Mouse (Mus musculus) kidney, postnatal 10 days (tissue): ENCODE results near the gene Col28a1.

Source experiments
- DNase-seq: peaks from one replicate; pipeline ENCODE4 v3.0.0; 2021; ENCODE audit warnings: mixed read lengths

Gene Col28a1

DNA sequence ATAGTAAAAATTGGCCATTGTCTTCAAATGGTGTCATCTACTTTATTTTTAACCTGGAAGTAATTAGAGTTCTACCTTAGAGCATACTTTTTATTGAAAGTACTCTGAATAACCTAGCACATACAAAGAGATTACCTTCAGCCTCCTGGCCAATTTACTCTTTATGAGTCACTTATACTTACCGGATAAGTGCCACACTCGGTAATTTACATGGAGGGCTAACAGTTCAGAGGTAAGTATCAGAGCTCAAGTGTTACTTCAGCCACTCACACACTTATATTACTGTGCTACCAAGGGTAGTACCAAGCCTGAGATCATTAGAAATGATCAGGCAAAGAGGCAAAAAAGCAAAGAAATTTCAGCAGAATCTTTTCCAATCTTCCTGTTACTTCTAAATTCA is 73.8 kb downstream of the Col28a1 start:
- DNase-seq, result no peak

DNA sequence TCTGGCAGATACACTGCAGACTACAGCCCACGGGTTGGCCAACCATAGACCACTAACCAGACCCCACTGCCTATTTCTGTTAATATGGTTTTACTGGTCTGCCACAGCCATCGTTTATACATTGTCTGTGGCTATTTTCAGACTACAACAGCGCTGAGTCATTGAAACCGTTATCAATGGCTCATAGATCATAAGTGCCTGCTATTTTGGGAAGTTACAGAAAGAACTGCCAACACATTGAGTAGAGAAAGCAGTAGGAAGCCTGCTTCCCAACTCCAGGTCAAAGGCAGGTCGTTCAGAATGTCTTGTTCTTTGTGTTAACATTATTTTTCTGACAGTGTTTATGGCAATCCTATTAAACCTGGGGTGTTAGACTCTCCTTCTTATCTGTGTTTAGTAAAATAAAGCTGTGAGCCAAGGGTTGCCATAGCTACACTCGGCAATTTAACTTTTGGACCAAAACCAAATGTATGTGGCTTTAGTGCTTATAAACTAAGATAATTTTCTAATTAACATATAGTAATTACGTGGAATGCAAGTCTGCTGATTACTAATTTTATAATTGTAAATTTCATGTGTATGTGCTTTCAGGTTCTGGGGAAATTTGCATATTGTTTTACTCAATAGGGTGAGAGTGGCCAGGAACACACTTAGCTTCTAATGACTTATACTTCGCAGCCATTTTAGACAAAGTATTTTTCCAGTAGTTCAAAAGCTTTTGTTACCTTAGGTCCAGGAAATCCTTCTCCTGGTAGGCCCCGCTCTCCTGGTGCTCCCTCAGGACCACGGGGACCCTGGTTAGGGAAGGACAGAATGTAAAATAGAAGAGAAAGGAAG is 86.3 kb downstream of the Col28a1 start:
- DNase-seq, result no peak

DNA sequence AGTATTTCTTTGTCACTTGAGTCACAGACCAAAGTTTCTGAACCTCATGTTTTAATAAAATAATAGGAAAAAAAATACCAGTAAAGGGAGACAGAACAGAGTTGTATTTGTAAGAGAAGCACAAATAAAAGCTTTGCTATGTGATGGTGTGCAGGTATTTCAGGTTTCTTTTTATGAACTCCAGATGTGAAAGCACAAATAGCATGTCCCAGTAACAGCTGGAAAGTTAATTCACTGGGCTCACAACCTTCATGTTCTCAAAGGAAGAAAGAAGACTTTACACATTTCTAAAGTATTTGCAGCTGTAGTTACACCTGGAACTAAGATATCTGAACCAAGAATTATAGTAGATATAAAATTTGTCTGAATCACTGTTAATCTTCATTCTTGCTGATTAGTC is 91.2 kb downstream of the Col28a1 start:
- no peak for DNase-seq

DNA sequence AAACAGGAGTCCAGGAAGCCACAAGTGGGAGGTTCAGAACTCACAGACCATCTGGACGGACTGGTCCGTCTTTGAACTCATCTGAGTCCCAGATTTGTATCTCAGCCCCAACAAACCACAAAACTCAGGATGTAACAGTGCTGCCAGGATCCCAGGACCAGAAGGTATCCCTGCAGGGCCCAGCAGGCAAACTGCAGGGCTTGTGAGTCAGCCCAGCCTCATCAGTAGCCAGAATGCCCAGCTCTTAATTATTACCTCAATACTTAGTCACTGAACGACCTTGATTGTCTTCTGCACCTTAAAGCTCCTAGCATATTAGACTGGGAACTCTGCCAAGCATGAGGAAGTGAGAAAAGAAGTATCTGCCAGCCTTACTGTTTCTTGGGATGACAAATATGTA is 96.6 kb downstream of the Col28a1 start:
- DNase-seq, result no peak

DNA sequence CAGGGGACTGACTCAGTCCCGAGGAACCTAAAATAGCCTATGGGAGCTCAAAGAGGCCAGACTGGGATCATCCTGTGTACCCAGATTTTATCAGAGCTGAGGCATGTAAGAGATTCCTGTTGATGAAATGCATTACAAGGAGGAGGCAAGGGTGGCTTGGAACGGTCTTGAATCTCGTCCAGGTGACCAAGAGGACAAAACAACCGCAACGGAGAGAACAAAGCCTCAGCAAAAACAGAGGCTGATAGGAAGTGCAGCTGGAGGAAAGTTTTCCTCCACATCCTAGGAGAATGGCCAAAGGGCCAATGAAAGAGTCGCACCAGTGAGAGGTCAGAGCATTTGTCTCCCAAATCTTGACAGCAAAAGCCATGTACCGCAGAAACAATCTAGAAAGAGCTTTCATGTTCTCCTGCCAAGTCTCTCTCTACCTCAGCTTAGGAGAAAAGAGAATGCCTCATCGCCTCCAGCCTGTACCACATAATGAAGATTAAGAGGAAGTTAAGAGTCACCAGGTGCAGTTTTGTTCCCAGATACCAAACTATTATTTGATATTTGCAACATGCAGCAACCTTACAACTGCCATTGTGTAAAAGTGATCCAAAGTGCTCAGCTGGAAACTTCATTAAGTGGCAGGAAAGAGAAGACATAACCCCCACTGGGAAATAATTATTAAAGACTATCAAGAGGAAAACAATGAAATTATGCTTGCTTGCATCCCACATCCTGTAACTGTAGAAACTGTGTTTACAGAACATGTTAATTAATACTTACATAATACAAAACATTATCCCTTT is 98.1 kb downstream of the Col28a1 start:
- DNase-seq, result peak; percentile 6

DNA sequence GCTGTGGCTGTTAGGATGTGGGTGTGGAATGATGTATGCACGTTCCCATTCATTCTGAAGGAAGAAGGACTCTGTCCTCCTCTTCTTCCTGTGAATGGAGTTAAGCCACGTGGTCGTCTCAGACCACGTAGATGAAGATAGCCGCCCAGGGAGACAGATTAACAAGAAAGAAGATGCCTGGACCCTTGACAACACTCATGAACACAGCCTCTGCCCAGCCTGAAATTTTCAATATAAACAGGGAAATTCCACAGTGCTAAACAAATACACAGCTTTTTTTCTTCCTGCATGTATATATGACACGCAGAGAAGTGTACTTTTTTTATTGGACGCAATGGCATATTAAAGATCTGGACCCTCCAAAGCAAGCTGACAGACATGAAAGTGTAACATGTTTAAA is 98.9 kb downstream of the Col28a1 start:
- no peak for DNase-seq

DNA sequence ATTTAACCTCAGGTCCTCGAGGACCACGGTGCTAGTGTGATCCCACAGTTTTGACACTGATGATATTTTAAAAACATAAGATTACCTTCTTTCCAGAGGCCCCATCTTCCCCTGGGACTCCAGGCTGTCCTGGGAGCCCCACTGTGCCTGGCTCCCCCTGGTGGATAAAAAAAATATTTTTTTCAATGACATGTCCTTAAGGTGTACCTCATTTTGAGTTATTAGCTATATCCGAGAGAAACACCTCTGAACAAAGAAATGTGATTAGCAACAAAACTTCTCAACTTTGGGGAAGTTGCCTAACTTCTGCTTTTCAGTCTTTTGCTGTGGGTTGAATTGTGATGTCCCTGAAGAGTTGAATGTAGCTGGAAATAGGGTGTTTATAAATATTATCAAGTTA is 105.6 kb downstream of the Col28a1 start:
- peak; percentile 19 for DNase-seq

DNA sequence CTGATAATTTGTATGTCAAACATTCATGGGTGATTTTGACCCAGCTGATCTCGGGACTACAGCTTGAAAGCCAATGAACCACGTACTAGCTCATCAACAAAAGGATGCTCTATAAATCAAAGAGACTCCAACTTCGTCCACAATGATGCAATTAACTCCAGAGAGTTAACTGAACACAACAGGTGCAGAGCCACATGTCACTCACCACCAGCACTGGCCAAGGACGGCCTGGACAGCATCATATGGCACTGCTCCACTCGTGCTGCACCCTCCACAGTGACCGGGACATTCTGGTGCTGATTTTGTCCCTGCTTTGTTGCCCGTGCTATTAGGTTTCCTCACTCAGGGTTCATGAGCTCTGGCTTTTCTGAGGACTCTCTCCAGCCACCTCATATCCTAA is 107.6 kb downstream of the Col28a1 start:
- no peak for DNase-seq

DNA sequence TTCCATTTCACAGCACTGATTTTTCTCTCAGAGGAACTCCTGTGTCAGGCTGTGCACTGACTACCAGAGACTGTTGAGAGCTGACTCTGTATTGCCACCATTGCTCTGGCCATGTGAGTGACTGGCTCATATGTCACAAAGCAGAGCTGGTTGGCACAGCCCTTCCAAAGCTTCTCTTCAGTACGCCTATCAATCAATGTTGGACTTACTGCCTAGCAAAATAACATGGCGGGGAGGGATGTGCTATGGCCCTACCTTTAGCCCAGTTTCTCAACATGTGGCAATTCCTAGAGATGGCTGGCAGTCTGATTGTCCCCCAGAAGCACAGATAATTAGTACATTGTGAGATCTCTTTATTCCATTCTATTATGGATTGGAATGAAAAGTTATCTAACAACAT is 109.2 kb downstream of the Col28a1 start:
- no peak for DNase-seq

DNA sequence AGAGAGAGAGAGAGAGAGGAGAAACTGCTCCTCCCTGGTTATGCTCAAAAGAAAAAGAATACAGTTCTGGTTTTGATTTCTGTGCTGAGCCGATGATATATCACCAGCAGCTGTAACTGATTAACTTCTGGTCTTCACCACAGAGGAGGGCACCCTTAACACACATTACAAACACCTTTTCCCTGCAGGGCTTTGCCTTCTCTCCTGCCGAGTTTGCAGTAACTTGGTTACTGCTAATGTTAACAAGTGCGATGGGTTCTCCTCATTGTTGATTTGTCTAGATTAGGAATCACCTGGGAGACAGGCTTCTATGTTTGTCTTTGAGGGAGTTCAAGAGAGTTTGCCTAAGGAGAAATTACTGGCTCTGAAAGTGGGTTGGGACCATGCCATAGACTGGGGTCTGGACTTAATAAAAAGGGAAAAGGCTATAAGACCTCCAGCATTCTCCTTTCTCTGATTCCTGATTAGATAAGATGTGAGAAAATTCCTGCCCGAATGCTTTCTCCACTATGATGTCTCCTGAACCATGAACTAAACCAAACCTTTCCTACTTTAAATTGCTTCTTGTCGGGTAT is 114.8 kb downstream of the Col28a1 start:
- DNase-seq, result no peak

DNA sequence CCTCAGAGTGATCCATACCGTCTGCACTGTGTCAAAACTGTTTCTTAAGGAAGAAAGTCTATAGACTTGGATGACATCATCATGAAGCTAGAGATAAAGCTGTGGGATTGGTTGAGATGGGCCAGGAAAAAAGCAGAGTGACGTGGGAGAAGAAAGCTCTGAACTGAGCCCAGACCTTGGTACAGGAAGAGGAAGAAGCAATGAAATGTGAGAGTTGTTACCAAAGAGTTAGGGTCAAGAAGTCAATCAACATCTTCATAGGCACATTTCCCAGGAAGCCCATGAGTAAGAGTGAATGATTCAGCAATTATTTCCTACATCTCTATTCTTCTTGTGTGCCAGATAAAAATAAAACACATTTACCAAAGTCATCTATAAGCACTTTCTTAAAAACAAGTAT is 117.5 kb downstream of the Col28a1 start:
- DNase-seq, result no peak

DNA sequence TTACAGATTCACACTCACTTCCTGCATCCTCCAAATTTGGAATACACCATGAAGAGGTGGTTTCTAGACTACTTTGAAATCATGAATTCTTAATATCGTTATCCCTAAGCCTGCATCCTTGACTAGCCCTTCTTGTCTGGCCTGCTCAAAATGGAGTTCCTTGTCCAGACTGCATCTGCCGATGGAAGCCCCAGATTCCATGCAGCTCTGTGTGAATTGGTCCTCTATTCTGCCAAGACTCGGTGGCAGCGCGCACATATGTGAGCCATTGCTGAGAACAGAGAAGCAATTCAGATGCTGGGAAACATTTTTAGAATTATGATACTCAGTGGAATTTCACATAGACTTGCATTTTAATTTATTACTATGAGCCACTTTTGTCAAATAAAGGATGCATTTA is 123.4 kb downstream of the Col28a1 start:
- DNase-seq, result no peak

DNA sequence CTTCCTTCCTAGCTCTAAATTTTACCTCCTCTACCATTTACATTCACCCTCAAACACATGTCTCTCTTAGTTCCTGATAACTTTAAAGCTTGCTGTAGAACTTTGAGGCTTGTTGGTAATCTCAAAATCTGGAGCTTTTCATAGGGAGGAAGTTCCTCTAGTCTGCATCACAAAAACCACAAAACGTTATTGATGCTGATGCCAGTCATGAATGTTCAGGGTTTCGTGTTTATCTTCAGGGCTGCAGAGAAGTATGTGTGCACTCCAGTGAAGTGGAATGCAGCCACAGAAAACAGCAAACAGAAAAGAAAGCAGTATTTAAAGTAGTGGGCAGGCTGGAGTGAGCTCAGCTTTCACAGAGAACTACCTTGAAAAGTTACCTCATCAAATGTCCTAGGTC is 124.0 kb downstream of the Col28a1 start:
- DNase-seq, result no peak

DNA sequence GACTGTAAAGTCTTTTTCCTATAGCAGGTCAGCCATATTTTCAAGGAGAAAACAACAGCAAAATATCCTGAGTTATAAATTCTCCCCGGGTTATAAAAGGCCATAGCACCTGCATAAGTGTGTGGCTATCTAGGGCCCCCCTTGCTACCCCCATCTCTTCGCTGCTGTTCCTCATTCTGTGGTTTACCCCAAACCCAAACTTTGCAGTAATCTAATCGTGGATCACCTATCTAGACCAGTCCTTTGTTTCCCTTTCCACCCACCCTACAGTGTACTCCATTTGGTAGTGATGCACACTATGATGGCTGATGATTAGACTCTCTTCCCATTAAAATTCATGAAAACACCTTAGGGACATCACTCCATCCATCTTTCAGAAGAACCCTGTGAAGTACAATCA is 125.3 kb downstream of the Col28a1 start:
- no peak for DNase-seq

DNA sequence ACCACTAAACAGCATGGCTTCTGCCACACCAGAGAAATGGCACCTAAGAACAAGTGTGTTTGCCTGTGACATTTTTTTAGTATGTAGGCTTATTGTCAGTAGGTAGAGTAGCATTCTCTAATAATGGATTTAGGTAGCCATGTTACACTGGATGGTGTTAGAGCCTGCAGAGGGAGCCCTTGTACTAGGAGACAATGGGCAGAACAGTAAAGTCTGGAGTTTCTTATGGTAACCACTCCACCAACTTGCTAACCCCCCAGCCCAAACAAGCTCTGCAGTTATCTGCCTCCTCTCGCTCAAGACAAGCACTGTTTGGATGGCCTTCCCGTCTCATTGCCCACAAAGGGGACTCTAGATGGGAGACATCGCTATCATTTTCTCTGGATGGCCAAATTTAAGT is 126.2 kb downstream of the Col28a1 start:
- peak; percentile 69 for DNase-seq

DNA sequence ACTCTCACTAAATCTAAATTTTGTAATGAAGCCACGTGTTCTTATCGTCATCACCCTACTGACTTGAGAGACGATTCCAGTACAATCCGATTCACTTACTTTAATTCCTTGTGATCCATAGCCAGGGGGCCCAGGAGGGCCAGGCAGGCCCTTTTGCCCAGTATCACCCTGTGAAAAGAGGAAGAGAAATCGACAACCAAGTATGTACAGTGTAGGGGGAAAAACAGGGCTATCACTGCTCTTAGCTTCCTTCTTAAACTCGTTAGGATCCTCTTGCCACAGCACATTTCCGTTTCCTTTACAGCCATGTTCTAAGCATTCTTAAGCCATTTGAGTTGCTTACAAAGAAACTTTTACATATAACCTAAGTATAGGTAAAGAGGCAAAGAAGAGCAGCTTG is 133.2 kb downstream of the Col28a1 start:
- no peak for DNase-seq

DNA sequence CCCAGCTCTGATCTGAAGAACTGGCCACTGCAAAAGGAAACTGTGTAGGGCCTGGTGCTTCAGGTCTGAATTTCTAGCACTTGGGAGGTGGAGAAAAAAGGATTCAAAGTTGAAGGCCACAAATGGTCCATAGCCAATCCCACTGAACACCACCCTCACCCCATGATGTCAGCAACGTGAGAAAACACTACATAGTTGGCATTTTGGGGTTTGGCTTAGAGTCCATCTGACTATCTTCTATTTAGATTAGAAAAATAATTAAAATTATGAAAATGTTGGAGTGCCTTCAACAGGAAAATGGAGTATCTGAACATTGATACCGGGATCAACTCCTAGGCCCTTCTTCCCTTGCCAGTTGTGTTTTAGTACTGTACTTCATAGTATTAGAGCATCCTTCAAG is 144.2 kb downstream of the Col28a1 start:
- no peak for DNase-seq

DNA sequence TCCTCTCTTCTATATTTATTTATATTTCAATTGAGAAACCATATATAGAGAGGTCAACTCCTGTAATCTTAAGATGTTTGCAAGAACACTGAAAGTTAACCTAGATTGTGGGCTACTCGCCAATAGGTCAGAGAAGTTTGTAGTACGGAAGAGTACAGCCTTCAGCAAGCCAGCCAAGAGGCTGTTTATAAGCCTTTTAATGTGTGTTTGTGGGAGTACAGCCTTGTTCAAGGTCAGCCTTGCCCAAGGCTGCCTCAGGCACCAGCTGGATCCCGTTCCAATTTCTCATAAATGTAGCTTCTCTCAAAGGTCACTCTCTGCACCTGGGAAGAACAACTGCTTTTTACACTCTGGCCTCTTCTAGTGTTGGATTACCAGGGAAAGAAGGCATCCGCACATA is 146.0 kb downstream of the Col28a1 start:
- peak; percentile 8 for DNase-seq

DNA sequence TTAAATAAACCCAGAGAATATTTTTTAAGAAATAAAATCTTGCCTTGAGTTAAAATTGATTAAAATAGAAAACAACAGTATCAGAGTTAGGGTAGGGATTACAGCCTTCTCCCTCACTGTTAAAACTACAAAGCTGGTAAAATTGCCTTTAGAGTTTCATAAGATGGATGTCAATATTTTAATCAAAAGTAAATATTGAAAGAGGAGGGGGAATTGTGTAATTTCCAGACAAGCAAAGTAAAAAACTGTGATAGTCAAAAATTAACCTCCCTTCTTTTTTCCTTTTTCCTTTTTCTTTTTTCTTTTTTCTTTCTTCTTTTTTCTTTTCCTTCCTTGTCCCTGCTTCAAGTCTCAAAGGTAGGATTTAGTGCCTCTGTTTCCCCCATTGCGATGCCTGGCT is 146.6 kb downstream of the Col28a1 start:
- no peak for DNase-seq

DNA sequence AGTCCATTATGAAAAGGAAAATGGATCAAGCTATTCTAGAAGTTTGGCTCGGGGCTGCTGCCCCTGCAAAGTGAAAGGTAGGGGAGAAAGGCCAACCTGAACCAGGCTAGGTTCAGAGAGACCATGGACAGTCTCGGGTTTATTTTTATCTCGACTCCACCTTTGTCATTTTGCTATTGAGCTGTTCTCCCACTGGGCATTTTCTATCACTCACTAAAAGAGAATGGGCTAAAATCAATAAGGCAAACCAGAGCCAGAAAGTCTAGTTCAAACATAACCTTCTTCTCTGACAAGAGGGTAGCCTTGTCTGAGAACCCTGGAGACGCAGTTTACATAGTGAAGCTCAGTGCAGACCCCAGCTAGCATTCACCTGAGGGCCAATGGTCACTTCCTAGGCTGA is 163.7 kb downstream of the Col28a1 start:
- DNase-seq, result no peak

DNA sequence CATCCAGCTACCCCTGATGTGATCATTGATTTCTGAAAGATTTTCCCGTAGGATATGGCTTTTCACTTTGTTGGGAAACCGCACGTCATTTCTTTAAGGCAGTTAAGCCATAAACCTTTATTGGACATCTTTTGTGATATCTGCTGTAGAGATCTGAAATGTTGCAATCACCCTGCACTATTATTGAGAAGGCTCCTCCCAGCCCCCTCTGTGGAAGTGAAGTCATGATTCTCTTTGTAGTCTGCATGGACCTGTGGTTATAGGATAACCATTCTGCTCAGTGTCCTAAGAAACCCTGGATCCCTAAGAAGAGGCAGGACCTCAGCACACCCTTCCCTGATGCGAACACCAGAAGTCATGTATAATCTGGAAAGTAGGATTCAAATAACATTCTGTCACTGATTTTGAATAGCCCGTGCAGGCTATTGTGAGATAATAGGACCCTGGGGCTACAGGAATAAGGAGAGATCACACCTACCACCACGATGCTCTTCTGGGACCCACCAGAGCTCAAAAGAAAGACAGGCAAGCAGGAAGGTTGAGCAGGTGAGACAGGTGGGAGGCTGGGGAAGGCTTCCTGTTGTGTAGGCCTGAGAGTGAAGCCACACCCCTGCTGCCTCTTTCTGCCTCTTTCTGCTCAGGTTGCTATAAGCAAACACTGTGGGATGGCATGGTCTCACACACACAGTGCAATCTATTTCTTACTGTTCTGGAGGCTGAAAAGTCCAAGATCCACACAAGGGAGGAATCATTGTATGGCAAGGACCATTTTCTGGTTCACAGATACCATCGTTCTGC is 166.9 kb downstream of the Col28a1 start:
- no peak for DNase-seq

DNA sequence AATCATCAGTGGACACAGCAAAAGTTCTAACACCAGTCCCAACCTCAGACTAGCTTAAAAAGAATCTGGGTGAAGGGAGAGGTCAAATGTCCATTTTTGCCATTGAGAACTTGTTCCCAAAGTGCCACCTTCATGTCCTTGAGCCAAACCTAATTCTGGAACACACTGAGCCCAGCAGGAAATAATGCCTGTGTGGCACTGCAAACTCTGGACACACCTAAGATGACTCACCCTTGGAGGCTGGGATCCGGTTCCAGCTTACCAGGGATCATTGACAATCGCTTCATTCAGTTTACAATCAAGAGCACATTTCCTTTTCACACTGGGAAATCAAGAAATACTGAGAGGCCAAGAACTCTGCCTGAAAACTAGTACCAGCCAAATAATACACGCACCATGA is 168.9 kb downstream of the Col28a1 start:
- no peak for DNase-seq

DNA sequence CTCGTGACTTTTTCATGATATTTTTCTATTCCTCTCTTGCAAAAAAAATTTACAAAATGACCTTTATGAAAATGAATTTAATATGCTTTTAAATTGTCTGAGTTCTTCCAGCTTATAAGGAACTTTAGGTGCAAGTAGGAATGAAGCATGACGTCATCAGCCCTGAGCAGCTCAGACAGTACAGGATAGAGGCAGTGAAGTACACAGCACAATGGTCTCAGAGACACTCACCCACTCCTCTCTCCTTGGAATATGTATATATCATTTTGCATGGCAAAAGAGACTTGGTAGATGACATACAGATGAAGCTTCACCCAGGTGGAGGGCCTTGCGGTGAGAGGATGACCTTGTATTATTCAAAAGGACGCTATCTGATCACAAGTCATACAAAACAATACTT is 197.7 kb downstream of the Col28a1 start:
- no peak for DNase-seq
